Mouse (Mus musculus) layer of hippocampus, postnatal 25 days (tissue): ENCODE measurements around the gene Tectb. TPM values are rescaled to one million over a fixed set of nuclear protein-coding genes. Genes with fewer than 3 reads are reported as not detected.
"Not testable (repeated sequence)": the region's sequence is repeated elsewhere in the genome, so short reads cannot be mapped to it uniquely, and the experiment has no call there.

ENCODE experiments used
- DNase-seq, 2 experiments: peaks; one replicate each; pipeline ENCODE4 v3.0.0; 2022; ENCODE audit warnings: mixed read lengths in 2 of 2, low spot score in 1 of 2; ENCODE audit errors: extremely low spot score in 1 of 2
- total RNA-seq, 2 experiments: library from RNA; stranded (reverse); gene quantifications; 2 replicates each; pipeline ENCODE4 v1.2.3; 2021

Gene Tectb
- total RNA-seq, 2 experiments from 2014 or later = 0.25 TPM; not detected in 1

DNA sequence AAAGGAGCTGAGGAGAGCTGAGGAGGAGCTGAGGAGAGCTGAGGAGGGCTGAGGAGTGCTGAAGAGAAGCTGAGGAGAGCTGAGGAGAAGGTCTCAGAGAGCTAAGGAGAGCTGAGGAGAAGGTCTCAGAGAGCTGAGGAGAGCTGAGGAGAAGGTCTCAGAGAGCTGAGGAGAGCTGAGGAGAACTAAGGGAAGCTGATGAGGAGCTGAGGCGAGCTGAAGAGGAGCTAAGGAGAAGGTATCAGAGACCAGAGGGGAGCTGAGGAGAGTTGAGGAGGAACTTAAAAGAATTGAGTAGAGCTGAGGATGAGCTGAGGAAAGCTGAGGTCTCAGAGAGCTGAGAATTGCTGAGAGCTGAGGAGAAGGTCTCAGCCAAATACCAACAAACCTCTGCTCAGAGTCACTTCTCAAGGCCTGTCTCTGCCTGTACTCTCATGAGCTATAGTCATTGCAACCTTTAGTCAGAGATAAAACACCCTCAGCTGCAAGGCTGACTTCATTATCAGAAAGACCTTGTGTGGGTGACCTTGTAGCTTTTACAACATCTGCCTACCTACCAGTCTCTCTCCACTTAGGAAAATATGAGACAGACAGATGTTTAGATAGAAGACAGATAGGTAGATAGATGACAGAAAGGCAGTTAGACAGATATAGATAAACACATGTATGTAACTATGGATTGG, 15.2 kb upstream of the Tectb start:
- DNase-seq = no peak

DNA sequence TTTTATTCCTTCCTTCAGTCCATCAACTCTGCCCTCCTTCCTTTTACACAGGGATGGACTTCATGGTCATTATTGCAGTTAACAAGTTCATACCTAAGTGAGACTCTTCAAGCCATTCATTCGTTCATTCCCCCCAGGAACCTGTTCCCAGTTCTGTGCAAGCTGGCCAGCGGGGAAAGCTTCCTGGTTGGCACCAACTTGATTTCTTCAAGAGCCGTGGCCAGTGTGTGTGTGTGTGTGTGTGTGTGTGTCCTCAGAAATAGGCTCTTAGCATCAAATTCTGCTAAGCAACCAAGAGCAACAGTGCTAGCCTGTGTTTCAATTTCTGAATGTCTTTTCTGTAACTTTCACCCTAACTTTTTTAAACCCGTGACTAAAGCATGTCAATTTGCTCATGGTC, 14.6 kb upstream of the Tectb start:
- DNase-seq = no peak

DNA sequence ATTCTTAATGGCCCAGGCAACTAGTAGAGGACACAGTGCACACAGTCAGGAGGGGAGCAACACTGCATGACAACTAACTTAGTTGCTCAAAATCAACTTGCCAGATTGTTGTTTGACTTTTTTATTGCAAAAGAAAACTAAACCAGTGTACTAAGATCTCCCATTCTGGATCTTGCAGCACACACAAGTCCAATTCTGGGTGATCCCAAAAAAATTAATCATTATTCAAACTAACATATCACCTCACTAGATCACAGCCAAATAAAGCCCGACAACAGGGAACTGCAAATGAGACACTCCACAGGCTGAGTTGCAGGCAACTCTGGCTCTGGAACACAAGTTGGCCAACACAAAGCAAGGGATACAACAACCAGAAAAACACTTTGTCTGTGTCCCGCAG, 13.8 kb upstream of the Tectb start:
- no peak for DNase-seq

DNA sequence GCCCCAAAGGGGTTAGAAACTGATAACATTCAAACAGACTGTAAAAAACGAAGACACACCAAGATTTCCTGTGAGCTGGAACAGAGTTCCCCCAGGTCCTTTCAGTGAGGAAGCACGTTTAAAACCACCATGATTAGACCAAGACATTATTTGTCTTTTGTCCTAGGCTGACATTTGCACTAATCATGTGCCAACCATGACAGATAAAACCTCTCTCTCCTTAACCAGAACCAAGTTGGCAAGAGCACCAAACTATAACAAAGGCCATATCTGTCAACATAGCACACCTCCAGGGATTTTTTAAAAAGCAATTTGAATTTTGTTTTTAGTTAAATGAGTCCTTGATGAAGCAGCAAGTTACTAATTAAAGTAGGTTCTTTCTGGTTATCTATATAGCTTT, 12.8 kb upstream of the Tectb start:
- no peak for DNase-seq

DNA sequence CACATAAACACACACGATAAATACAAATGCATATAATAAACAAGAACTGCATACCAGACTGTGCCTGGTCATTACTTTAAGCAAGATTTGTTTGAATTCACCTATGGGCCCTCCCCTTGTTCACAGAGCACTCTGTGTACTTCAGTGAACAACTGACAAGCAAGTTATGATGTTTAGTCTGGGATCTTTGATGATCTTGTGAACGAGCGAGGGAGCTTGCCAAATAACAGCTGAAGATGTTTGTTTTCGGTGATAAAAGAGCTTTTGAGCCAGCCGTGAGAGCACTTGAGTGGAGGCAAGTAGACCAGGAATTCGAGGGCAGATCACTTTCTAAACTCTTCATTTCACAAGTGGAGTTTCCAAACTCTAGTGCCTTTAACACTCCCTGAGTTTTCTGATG, 12.2 kb upstream of the Tectb start:
- no peak for DNase-seq

DNA sequence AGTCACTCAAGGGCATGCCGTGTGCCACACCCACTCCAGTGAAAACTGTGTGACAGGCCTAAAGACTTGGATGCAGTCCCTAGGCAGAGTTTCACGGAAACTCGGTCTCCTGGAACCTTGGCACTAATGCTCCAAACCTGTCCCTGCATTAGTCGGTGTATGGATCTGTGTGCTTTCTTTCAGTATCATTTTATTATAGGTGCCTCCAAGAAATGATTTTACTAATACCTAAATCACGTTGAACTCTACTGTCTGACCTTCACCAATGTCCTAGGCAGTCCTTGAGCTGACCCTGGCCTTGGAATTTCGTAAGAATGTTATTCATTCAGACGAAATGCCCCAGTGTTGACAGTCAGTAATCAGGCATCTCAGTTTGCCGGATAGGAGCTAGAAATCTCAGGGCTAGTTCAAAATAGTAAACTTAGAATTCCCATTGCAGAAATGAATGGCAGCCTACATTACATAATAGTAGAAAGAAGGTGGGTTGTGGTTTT, 11.2 kb upstream of the Tectb start:
- DNase-seq = not testable (repeated sequence)

DNA sequence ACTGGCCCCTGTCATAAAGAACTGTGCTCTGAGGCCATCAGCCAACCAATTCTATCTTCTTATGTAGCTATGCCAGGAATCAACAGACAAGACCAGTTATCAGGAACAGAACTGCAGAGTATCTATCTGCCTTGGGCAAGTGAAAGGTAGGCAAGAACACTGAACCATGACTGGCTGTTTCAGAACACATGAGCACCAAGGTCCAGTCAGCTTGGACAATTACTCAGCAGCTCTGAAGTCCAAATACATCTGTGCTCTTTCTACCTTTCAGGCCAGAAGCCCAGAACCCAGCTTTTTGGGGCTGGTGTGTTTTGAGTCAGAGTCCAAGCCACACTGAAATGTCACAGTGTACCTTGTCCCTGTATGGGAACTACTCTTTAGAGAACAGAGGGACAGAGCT, 10.1 kb upstream of the Tectb start:
- no peak for DNase-seq

DNA sequence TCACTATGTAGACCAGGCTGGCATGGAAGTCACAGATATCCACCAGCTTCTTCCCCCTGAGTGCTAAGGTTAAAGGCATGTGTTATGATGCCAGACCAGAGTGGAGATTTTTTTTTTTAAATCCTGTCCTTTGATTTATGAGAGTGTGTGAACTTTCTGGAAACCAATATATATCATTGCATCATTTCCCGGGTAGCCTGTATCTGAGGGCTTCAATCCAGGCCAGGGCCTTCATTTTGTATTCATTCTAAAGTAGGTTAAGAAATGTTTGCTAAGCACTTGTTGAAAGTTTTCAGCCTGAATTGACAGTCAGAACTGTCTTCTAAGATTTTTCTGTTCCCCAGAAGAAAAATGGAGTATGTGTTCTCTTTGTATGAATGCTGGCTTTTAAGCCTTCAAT, 8.9 kb upstream of the Tectb start:
- no peak for DNase-seq

DNA sequence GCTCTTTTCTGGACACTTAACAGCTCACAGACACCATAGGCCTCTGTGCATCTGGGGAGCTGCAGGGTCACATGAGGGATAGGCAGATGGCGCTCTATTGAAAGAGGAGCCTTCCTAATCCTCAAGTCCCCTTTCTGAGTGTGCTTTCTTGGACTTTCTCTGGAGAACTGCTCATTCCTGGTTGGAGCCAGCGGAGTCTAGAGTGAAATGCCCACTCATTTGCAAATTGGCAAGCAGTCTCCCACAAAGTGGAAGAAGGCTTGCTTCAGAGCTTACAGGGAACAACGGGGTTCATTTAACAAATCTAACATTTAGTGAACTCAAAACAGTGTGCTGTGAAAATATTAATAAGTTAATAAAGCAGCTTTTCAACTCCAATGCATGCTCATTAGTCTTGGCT, 3.4 kb upstream of the Tectb start:
- no peak for DNase-seq

DNA sequence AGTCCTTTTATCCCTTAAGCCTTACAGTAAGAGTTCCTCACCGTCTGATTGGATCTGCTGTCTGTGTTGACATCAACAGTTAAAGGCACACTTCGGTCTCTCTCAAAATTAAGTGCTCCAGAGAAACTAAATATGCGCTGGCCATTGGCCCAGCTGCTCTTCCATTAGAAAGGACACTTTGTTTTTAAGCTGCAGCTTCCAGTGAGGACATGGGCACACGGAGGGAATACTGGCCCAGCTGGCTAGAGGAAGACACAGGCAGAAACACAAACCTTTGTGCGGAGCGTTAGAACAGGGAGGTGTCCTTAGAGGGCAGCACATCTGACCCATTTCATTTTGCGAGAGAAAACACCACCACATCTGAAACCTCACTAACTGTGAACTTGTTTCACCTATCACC, 3.9 kb downstream of the Tectb start:
- no peak for DNase-seq

DNA sequence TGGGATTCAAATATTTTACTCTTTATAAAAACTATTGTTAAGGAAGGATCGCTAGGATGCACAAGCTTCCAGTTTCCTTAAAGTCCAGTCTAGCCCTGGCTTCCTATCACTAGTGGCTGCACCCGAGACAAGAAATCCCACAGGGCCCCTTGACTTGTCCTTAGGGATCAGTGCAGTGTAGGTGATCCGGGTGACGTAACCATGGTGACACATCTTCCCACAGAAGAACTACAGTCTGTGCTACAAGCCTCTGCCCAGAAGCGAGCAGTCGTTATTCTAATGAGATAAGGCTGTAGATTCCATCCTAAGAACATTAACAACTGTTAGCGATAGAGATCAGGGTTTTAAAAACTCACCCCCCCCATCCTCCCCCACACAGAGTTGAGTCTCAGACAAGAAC, 4.5 kb downstream of the Tectb start:
- DNase-seq = no peak

DNA sequence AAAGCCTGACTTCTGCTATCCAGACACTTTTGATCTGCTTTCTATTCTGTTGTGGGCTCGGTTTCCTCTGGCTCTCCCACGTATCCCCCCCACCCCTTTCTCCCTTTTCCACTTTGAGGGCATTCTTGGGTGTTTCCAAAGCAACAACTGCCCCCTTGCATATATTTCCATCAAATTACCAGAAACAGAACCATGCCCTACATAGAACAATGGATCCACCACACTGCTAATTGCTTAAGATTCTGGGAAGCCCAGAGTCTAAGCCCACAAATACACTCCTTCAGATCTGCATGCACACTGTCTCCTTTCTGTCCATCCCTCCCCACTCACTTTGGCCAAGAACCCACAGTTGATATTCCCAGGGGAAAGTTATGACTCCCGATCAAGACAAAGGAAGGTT, 5.1 kb downstream of the Tectb start:
- DNase-seq = no peak

DNA sequence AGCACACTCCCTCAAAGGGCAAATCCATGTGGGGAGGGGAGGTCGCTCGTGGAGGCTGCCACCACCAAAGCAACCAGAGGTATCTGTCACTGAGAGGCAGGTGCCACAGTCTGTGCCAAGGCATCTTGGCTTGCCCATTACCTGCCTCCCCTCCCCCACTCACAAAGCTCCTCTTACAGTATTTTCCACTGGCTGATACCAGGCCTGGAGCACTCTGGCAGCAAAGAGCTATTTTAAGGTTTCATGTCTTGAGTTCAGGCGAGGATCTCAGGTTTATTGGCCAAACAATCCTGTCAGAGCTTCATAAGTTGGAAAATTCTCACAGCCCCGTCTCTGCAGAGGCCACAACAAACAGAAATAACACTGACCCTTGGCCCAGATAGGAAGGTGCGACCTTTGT, 9.5 kb downstream of the Tectb start:
- DNase-seq = no peak

DNA sequence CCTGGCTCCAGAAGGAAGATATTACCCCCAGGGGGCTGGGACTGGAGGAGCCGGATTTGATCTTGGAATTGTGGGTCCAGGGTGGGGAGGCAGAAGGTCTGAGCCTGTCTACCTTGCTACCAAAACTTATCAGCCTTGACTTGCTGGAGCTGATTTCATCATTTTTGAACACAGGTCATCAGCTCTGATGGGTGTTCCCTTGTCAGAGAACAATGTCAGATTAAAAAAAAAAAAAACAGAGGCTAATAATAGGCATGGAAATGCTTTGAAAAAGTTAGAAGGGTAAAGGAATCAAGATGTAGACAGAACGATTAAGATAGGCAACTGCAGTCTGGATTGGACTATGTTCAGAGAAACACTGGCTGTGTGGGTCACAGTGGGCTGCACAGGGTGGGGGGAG, 11.1 kb downstream of the Tectb start:
- DNase-seq = no peak

DNA sequence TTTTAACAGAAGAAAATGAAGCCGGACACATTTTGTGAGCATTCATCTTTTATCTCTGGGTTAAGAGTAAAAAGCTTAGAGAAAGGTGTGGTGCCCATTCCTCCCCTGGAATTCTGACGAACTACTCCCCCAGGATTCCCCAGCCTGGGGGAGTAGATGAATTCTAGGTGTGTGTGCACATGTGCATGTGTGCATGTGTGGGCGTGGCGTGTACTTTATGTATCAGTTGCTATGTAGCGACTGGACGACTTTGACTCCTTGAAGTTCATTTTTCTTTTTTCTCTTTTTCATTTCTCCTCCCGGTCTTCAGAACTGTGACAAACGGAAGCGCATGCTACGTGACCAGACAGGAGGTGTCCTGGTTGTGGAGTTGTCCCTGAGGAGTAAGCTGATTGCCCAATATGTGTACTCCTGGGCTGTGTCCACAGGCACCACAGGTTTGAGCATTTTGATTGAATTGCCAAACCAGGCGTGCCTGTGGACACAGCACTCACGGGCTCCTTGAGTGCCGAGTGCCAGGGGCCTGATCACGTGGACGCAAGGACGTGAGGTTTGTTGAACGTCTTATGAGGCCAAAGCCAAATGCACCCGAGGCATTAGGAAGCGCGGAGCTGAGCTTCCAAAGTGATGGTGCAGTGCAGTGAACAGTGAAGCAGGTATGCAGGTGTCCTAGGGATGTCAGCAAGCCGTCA, 11.9 kb downstream of the Tectb start:
- DNase-seq = no peak

DNA sequence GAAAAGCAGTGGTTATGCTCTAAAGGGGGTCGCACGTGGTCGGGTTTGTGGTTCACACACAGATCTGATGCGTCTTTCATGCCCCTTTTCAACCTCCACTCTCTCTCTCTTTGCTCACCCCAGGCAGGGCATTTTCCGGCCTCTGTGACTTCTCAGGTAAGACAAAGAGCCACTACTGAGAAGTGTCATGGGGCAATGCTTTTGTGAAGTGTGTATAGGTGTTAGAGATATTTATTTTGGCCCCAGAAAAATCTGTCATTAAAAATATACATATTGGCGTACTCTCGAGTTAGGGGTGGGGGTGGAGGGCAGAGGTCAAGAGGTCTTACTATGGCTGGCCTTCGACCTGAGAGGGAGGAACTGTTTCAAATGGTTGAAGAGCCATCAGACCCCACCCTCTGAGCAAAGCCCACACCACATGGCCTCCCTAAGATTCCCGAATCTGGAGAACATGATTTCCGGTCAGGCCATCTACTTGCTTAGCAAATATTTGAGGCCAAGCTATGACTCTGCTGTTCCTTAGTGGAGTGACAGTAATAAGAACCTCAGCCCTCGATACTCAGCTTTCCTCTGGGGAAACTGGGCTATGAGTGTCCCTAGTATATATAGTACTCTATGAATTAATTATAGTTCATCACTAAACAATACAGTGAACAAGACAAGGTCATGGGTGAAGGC, 13.3 kb downstream of the Tectb start:
- no peak for DNase-seq

DNA sequence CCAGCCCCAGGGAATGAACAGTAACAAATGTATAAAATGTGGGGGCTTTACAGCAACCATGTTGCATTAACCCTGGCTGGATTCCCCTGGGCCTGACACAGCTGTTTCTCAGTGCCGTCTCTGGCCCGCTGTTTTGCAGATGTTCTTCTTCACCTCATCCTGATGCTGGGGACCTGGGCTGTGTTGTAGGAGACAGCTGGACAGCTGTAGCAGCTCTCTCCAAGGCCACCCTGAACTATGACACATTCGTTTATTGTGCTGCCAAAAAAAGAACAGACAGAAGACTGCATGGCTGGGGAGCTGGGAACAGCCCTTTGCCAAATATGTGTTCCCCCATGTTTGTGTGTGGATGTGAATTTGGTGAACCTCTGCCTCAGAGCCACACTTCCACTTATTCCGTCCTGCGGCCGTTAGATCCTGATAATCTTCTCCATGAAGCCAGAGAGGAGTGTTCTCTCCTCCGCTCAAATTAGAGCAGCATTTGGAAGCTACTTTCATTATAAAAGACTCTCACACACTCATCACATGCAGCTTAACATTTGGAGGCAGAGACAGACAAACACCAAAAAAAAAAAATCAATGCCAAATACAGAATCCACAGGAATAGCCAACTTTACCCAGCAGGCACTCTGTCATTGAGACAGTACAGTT, 14.1 kb downstream of the Tectb start:
- DNase-seq = no peak

DNA sequence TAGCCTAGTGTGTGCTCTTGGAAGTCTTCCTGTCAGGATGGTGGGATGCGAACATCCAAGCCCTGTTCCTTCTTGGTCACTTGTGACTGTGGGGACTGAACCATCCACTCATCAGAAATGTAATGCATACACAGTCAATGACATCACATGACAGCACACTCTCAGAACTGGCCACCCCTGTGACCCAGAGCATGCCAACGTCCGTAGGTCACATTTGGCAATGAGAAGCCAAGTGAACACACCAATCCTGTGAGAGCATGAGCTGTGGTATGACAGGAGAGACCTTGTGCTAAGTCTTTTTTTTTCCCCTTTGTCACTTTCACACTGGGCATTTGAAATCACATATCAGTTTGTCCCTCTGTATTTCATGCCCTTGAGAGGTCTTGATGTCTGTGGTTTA, 15.0 kb downstream of the Tectb start:
- no peak for DNase-seq

DNA sequence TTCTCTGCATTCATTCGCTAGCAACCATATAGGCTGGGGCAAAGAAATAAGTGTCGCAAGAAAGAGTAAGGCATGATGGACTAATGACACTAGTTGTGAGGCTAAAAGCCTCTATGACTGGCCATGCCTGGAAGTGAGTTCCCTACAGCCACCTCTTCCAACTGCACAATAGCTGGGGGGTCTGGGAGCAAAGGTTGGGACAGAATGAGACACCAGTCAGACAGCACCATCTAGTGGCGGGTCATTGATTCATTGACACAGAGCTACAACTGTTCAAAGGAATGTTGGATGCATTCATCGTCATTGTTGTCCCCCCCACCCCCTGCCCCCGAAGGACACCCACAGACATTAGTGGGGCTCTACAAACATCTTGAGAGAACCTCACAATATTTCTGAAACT, 17.8 kb downstream of the Tectb start:
- DNase-seq = peak; percentile 31 to 80

DNA sequence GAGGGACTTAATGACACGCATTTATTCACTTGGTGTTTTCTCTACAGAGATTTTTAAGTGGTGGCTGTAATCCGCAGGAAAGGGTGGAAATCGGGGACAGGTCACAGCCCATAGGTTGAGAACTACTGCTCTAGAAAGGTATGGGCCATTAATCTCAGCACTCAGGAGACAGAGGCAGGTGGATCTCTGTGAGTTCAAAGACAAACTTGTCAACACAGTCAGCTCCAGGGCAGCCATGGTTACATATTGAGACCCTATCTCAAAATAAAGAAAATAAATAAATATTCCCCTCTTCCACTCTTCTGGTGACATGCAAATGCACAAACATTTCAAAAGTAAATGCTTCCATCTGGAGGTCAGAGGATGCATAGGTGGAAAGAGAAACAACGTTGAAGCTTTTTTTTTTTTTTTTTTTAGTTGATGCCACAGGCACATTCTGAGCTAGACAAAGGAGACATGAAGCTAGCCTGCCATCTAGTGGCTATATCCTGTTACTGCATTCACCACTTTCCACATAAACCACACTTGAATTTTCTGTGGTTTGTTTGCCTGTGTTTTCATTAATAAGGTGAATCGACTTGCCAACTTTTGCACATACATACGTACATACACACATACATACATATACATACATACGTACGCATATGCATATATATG, 26.1 kb downstream of the Tectb start:
- peak in 1 of 2 experiments; percentile 46 for DNase-seq

DNA sequence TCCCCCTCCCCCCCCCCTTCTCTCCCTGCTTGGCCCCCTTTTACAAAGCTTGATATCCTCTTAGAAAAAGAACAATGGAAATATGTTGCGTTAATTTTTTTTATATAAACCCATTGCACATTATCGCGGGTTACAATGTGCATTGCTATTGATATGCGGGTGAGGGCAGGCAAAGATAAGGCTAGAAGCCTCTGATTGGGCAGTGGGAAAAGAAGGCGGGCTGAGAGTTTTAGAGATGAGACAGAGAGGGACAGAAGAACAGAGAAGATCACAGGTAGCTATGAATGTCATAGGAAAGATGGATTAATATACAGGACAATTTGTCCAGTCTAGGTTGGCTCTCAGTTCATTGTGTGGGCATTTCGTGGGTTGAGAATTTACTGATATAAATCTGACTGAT, 26.7 kb downstream of the Tectb start:
- DNase-seq = no peak
